Mouse (Mus musculus) gastrocnemius, adult 2 months (tissue): ENCODE data around the gene Gm20479. TPM values are rescaled to one million over a fixed set of nuclear protein-coding genes. Genes with fewer than 3 reads are reported as not detected.

Experiments
- DNase-seq: peaks from one replicate; pipeline ENCODE4 v3.0.0; 2022
- H3K27ac ChIP-seq: fragments of 200-600 bp; 2 replicates; pipeline ENCODE4 v1.8.1; 2022; ENCODE audit warnings: mild to moderate bottlenecking
- H3K4me3 ChIP-seq: fragments of 200-600 bp; 2 replicates; pipeline ENCODE4 v1.8.1; 2022; ENCODE audit warnings: mild to moderate bottlenecking, moderate library complexity
- CTCF ChIP-seq: fragments of 200-600 bp; IDR thresholded peaks from 2 replicates; pipeline ENCODE4 v1.8.1; 2022; ENCODE audit warnings: antibody characterized with exemption, mild to moderate bottlenecking, moderate library complexity
- intact Hi-C: fragments of 180-260 bp; cut with DNase I; formaldehyde crosslinking; loops from one replicate; pipeline ENCODE4 v1.15.1; 2025
- long read RNA-seq, 2 experiments: library from polyadenylated mRNA; stranded (forward); transcript quantifications; one replicate each; pipeline ENCODE4 v2.0.0; 2021
- total RNA-seq, 2 experiments: library from RNA; stranded (reverse); gene quantifications; 2 replicates each; pipeline ENCODE4 v1.2.3; 2021

Gene Gm20479
- not detected for total RNA-seq
- long read RNA-seq, experiment 1, result 0 reads
- long read RNA-seq, experiment 2, result 0 reads

DNA sequence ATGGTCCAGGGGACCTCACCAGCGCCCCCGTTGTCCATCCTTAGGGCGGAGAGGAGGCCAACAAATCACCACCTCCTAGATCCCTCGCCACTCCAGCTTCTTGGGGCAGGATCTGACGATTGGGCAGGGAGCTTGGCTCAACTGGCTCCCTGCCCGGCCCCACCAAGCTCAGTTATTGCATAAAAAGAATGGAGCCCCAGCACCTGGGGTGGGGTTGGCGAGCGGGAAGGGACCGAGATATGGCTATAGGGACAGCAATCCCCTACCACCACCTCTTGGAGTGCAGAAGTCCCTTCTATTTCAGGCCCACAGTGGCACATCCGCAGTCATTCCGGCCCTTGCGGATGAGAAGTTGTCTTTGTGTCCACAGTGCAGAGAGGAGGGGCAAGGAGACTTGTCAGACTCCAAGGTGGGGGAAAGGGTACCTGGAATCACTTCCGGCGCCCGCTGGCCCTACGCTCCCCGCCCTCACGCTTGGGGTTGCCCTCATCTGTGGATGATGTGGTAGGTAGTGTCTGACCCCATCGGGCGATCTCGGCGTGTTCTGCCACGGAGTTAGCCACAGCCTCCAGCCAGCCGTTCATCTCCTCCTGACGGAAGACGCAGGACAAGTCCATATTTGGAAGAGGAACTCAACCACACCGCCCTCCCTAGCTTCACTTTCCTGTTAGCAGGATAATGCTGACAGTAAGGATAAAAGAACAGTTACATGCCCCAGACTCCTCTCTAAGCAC lies at the start of gene Gm20479:
Gm20479 (minus strand) TSS at position 559 of the 734 bp plus-strand sequence.
- no peak for TF ChIP-seq CTCF
- intact Hi-C loops, result no loop called here
- Histone ChIP-seq H3K27ac (peak within 1 kb of the TSS; percentile 63), H3K4me3 (peak within 1 kb of the TSS; percentile 87)
- DNase-seq, result peak; percentile 31

DNA sequence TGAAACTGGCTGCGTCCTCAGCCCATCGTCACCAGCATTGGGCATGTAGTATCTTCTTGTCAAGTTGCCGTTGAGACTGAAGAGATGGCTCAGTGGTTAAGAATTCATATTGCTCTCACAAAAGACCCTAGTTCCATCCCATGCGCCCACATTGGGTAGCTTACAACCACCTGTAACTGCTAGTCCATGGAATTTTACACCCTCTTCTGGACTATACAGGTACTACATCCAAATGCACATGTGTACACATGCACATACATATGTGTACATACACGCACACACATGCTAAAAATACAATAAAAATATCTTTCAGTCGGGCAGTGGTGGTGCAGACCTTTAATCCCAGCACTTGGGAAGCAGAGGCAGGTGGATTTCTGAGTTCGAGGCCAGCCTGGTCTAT lies 49.3 kb upstream of the Gm20479 start:
- intact Hi-C loops, result loop anchor here (5.0 kb wide), 1 partner anchor 41 kb away; the partner anchor contains the start of genes Blvrb and Sptbn4
- H3K27ac ChIP-seq, result no peak overlapping the region
- H3K4me3 ChIP-seq, result no peak overlapping the region
- TF ChIP-seq CTCF, result peak; percentile 7; the same call in 1 of the 2 replicates
- DNase-seq, result no peak

DNA sequence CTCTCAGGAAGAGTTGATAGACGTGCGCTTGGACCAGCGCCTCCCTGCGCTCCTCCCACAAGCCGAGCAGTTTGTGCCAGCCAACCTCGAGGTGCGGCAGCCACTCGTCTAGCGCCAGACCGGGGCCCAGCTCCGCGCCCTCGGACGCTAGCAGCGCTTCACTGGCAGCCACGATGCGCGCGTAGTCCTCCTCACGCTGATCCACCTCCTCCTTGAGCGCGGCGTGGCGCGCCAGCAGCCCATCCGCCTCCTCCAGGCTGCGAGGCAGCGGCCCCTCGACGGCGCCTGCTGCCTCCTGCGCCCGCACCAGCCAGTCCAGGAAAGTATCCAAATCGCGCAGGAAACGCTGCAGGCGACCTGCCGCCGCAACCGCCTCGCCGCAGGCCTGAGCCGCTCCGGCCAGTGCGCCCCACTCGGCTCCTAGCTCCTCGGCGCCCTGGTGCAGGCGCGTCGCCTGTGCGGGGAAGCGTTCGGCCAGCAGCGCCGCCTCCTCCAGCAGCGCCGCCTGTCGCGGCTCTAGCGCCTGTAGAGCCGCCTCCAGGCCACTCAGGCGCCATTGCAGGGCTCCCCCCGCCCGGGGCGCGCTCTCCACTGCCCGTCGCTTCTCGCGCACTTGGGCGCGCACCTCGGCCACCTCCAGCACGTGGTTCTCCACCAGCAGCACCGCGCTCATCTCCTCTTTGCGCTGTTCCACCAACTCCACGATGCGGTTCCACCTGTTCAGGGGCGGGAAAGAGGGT lies 47.2 kb upstream of the Gm20479 start:
- no peak for DNase-seq
- no peak for TF ChIP-seq CTCF
- intact Hi-C loops, result loop anchor here (5.0 kb wide), 1 partner anchor 67 kb away; the partner anchor contains the start of gene Ltbp4
- H3K27ac ChIP-seq, result no peak overlapping the region
- H3K4me3 ChIP-seq, result no peak overlapping the region

DNA sequence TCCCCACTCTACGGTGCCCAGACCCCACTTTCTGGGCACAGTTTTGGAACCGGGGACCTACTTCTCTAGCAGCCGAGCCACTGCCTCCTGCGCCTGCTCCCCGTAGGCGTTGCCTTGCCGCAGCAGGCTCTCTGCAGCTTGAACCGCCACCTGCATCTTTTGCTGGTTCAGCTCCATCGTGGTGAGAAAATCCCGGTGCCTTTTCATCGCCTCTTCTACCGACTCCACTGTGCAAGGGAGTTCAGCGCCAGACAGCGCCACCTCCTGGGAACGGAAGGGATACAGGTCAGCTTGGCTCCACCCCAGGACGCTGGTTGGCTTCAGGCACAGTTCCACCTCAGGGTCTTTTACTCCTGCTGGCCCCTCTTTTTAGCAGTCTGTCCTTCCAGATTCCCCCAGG lies 45.5 kb upstream of the Gm20479 start:
- Histone ChIP-seq H3K27ac (no peak overlapping the region), H3K4me3 (no peak overlapping the region)
- intact Hi-C loops, result loop anchor here (5.0 kb wide), 1 partner anchor 65 kb away; the partner anchor contains the start of gene Ltbp4
- TF ChIP-seq CTCF, result peak; percentile 65
- peak; percentile 63 for DNase-seq

DNA sequence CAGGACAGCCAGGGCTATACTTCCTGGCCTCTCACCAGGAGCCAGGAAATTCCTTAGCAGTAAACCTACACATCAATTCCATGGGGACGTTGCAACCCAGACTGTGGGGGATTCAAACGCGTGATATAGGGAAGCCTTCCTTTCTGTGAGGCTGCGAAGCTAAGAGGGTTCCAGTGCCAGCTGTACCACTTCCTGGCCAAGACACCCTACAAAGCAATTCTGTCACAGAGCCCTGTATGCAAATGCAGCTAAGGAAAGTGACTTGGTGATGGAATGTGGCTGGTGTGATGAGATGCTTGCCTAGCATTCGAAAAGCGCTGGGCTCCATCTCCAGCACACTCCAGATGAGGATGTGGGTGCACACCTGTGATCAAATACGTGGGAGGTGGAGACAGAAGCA lies 43.3 kb upstream of the Gm20479 start:
- no peak for TF ChIP-seq CTCF
- intact Hi-C loops, result loop anchor here (5.0 kb wide), 1 partner anchor 63 kb away; the partner anchor contains the start of gene Ltbp4
- Histone ChIP-seq H3K4me3 (no peak overlapping the region), H3K27ac (no peak overlapping the region)
- DNase-seq, result no peak

DNA sequence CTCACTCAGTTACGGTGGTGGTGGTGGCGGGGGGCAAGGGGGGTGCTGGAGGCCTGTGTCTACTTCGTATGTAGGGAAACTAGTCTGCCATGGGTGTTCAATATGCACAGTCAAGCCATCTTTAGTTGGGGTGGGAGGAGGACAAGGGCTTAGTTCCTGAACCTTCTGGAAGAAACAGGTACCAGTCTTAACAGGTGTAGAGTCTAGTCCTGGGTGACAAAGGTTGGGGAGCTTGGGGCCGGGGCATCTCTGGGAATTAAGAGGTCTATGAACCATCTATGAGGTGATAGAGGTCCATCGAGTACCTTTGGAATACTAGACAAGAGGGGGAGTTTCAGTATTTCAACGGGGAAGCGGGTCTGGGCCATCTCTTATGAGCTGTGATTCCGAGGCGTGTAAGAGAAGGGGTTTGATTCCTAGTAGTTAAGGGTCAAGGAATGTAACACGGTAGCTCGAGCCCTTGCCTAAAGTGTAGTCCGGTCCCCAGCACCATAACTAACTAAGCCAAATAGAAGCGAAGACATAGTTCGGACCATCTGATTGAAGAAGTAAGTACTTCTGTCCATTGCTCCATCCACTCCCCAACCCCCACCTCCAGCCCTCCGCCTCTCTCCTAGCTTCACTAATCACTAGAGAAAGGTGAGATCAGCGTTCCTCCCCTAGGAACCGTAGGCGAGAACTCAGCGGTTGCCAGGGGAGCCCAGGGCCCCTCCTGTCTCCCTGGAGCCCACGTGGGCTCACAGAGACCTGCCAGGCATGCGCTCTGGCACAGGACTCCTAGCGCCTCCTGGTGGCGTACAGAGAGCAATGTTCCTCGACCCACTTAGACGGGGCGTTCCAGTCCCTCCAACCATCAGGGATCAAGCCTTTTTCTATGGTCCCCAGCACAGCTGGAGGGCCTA lies 40.1 kb upstream of the Gm20479 start:
- no peak overlapping the region for H3K27ac ChIP-seq
- DNase-seq, result no peak
- TF ChIP-seq CTCF, result peak; percentile 54
- intact Hi-C loops, result no loop called here
- H3K4me3 ChIP-seq, result no peak overlapping the region

DNA sequence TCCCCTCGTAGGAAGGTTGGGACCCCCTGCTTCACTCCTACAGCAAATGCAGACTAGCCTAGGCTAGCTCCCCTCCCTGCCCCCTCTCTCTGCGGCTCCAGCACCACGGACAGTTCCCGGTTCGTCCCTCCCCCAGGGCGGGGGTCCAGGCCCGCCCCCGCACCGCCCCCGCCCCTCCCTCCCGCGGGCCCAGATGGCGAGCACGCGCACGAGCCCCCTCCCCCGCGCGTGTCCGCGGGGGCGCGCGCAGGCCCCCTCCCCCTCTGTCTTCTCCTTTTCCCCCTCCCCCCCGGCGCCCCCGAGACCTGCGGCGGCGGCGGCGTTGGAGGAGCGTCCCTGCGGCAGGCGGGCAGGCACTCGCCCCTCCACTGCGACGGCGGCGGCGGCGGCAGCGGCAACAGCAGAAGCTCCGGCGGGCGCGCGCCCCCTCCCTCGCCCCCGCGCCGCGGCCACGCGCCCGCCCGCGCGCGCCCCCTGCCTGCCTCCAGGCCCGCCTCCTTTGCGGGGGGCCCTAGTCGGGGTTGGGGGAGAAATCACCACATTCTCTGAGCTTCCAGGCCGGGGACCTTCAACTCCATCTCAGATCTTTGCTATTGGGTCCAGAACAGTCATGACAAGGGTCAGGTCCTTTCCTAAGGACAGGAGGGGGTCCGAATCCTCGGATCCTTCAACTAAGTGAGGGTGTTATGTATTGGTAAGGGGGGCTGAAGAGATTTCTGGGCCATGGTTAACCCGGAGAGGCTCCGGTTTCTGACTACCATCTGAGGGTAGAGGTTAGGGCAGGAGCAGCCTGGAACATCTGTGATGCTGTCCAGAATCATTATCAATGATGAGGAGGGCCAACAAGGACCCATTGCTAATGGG lies 39.2 kb upstream of the Gm20479 start:
- H3K4me3 ChIP-seq, result peak overlapping the region; percentile 60
- no peak for TF ChIP-seq CTCF
- peak; percentile 30 for DNase-seq
- no peak overlapping the region for H3K27ac ChIP-seq
- intact Hi-C loops, result no loop called here

DNA sequence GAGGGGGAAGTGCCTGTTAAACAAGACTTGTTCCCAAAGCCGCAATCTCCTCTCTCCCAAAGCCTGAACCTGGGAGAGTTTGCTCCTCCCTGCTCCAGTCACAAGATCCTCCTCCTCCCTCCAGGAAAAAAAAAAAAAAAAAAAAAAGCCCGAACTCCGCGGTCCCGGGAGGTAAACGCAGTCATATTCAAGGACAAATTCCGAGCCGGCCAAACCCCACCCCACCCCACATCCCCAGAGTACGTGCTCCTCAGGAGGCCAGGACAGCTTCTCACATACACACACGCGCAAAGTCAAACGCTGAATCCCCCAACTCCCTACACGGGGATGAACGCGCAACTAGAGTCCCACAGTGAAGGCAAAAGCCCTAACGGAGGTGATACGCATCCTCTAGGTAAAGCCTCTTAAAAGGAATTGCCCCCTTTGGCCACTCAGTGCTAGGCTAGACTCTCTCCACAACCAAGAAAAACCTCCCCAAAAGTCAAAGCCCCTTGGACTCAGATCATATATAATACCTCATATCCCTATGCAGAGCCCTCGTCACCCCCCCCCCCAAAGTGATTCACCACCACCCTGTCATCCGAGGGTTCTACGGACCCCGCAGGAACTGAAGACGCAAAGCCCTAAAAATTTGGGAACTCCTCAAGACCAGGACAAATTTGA lies 38.4 kb upstream of the Gm20479 start:
- Histone ChIP-seq H3K27ac (no peak overlapping the region), H3K4me3 (peak overlapping the region; percentile 60)
- no peak for TF ChIP-seq CTCF
- no peak for DNase-seq
- intact Hi-C loops, result no loop called here

DNA sequence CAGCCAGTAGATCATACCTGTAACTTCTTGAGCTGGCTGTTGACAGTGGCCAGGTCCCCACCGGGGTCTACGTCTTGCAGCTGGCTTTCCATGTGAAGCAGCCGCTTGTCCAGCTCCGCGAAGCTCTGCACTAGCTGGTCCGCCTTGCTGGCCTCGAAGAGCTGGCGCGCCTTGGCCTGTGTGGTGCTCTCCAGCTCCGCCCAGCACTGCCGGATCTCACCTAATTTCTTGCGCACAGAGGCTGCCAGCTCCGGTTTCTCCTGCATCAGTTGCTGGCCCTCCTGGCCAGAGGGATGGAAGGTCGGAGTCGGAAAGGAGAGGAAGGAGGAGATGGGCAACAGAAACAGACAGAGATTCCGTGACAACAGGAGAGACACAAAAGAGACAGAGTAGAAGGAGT lies 34.2 kb upstream of the Gm20479 start:
- intact Hi-C loops, result no loop called here
- Histone ChIP-seq H3K4me3 (no peak overlapping the region), H3K27ac (no peak overlapping the region)
- TF ChIP-seq CTCF, result no peak
- no peak for DNase-seq

DNA sequence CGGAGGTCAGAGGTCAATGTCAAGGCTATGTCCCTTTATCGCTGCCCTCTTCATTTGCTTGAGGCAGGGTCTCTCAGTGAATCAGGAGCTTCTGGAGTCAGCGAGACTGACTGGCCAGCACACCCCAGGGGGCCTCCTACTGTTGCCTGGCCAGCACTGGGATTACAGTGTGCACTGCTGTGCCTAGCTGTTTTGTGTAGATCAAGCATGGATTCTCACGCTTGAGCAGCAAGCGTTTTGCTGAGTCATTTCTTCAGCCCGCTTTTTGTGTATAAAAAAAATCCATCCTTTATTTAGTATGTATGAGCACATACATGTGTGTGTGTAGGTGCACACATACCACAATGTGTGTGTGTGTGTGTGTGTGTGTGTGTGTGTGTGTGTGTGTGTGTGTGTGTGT lies 32.0 kb upstream of the Gm20479 start:
- no peak overlapping the region for H3K27ac ChIP-seq
- intact Hi-C loops, result no loop called here
- no peak overlapping the region for H3K4me3 ChIP-seq
- no peak for TF ChIP-seq CTCF
- no peak for DNase-seq

DNA sequence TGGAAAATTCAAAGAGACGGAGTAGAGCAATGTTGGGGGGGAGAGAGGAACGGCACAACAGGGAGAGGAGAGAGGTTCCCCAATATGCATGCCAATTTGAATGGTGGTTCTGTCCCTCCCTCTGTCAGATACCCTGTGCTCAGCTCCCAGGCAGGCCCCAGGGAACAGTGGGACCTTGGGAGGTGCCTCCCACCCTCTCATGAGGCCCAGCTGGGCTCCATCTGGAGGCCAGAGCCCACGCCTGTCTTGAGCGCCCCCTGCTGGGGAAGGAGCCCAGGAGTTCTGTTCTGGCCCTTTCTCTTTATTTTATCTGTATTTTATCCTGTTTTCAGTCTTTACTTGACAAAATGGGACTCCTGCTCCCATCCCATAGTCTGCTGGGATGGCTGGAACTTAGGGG lies 27.5 kb upstream of the Gm20479 start:
- no peak overlapping the region for H3K27ac ChIP-seq
- no peak overlapping the region for H3K4me3 ChIP-seq
- peak; percentile 79 for DNase-seq
- intact Hi-C loops, result loop anchor here (1.0 kb wide), 2 partner anchors 48 to 82 kb away; no protein-coding TSS in a partner anchor
- TF ChIP-seq CTCF, result peak; percentile 90
